Mouse (Mus musculus) lung, postnatal 0 days (tissue): ENCODE measurements around the gene Olfr1412.

Experiments
- CTCF ChIP-seq: IDR thresholded peaks from 2 replicates; pipeline ENCODE4 v1.5.1; 2016; ENCODE audit warnings: antibody characterized with exemption, mild to moderate bottlenecking
- EP300 ChIP-seq: IDR thresholded peaks from 2 replicates; pipeline ENCODE4 v1.6.1; 2016; ENCODE audit warnings: antibody characterized with exemption, mild to moderate bottlenecking, control low read depth

DNA sequence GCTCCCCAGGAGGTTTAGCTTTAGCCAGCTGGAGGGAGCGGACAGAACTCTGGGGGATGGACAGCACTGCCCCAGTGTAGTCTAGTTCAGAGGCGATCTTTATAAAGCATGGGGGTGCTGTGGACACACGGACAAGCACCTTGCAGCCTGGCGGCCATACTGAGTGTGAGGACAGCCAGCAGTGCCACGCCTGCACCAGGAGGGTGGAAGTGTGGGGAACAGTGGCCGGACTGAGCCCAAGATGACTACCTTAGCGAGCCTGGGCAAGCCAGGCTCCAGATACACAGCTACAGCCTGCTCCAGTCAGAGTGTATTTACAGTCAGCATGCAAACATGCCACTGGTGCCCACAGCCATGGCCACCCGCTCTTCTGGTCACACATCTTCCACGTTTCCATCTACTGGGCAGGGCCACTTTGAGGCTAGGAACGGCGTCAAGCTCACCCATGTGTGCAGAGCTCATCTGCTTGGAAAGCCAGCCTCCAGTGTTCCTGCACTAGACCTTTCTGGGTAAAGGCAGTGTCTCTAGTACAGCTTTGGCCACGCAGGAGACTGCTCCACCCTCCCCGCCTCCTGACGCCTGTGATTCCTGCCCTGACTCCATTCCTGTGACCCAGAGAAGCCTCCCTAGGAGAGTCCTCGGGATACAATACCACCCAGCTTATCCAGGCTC, 52.1 kb downstream of the Olfr1412 start:
- no peak for TF ChIP-seq CTCF
- no peak for TF ChIP-seq EP300
